Mouse (Mus musculus) urinary bladder, postnatal 14 days (tissue): ENCODE results near the gene Apobec4.
"Not testable (repeated sequence)": the region's sequence is repeated elsewhere in the genome, so short reads cannot be mapped to it uniquely, and the experiment has no call there.

Experiments used
- DNase-seq: peaks from one replicate; pipeline ENCODE4 v3.0.0; 2021; ENCODE audit warnings: low spot score

The Apobec4 gene

GRCm38 (mm10) chr1:152766804-152767748 lies 16.7 kb downstream of the Apobec4 start:
- DNase-seq: peak; percentile 28

- peak; percentile 86 for DNase-seq
Observed at GRCm38 (mm10) chr1:152767749-152768488, 17.6 kb downstream of the Apobec4 start.

DNA sequence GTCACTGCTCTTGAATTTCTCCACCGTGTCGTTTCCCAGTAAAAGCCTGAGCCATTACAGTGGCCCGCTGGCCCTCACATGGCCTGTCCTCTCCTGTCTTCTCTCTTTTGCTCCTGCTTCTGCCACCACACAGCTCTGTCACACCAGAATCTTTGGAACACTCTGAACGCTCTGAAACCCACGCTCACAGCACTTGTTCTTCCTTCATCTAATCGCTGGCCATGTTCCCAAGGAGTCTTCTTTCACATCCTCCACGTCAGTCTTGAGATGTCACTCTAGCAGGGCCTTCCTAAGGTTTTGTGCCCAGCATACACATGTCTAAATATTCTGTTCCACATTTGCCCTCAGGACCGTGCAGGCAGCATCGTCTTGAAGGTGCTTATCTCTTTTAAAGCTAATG lies 20.7 kb downstream of the Apobec4 start:
- no peak for DNase-seq

DNA sequence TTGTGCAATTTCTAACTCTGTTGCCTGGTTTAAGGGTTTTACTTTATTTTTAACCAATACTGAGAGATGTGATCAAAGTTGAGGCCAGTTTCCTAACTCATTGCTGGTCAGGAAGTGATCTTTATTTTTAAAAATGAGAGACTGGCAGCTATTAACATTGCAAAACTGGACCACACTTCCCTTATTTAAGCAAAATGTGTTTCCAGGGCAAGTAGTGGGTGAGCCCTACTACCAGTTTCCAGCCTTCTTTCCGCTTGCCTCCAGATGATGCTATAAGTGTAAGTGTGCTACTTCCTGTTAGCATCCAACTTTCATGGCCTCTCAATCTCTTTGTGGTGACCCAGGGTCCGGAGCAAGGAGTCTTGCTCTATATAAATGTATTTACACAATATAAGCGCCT lies 24.2 kb downstream of the Apobec4 start:
- DNase-seq: not testable (repeated sequence)

DNA sequence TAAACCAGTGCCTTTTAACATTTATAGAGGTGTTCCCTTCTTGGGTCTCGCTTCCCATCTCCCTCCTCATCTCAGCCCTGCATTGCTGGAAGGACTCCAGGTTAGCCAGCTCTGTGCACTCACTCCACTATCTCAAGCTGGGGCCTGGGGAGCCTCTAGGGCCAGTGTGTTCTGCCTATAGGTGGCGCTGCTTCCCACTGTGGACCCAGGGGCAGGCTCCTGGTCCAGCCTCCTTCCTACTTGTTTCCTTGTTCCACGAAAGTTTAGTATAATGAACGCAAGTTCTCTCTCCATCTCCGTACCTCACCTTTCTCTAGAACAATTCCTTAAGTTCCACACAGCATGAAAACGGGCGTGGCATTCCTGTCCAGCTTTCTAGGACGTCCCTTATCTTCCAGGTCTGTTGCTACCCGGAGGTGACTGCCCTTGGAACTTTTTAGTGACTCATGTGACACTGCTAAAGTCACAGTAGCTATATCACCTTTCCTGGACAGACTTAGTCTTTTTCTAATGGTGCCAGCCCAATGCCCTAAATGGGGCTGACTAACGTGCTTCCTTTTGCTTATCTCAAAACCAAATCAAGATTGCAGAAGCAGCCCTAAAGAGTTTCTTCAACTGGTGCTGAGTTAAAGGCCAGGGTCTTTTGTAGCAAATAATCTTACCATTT lies 28.9 kb downstream of the Apobec4 start:
- peak; percentile 75 for DNase-seq

- no peak for DNase-seq
Observed at GRCm38 (mm10) chr1:152784620-152785019, 34.3 kb downstream of the Apobec4 start.

DNA sequence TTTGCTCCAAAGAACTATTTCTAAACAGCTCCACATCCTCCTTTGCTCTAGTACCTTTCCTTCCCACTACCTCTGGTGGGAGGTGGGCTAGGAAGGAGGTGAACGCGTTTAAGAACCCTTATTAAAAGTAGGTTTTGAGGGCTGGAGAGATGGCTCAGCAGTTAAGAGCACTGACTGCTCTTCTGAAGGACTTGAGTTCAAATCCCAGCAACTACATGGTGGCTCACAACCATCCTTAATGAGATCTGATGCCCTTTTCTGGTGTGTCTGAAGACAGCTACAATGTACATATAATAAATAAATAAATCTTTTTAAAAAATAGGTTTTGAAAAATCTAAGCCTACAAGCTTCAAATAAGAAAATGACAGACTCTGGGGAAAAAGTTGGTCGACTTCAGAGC lies 35.1 kb downstream of the Apobec4 start:
- not testable (repeated sequence) for DNase-seq

- no peak for DNase-seq
Observed at GRCm38 (mm10) chr1:152786953-152787352, 36.6 kb downstream of the Apobec4 start.

DNA sequence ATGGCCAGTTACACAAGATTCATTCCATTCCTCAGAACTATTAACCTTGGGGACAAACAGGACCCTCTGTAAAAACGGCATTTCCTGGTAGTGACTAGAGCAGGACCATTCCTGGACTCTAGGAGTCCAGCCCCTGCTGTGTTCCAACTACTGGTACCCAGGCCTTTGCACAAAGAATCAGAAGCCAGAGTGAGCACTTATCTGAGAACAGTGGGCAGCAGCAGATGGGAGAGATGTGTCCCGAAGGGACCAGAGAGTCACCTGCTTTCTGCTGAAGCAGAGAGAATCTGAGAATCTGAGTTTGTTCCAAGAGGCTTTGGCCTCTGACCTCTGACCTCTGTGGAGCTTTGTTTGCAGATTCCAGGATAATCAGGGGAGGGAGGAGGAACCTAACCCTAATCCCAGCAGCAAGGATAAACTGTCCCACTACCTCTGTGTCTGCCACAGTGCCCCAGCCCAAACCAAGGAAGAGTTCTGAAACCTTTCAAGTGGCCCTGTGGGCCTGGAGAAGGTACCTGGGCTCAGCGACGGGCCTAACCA lies 37.8 kb downstream of the Apobec4 start:
- DNase-seq: no peak

DNA sequence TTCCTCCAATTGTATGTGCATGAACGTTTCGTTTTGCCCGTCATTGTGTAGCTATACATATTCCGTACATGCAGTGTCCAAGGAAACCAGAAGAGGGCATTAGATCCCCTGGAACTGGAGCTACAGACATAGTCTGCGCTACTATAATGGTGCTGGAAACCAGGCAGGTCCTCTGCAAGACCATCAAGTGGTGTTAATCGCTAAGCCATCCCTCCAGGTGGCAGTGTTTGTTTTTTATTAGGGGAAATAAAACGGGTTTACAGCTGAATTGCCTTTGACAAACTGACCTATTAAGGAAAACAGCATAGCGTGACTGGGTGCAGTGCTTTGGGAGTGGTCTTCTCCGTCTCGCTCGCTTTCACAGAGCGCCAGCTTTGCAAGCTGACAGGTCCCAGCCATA lies 39.9 kb downstream of the Apobec4 start:
- DNase-seq: peak; percentile 55

- DNase-seq: no peak
Observed at GRCm38 (mm10) chr1:152790821-152791220, 40.5 kb downstream of the Apobec4 start.

DNA sequence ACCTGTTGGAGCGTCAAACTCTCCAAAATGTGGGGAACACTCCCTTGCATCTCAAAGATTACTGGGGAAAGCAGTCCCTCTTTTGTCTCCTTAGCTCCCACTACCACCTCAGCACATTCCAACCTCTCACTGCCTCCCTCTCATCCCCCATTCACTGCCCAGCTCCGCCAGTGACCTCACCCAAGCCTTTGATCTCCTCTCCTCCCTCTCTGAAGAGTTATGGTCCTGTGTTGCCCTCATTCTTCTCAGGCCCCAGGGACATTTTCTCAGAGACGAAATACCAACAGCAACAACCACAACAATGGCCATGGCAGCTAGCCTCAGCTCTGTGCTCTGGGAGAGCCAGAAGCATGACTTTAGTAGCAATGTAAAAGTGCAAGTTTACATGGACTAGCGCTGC lies 40.9 kb downstream of the Apobec4 start:
- DNase-seq: no peak

DNA sequence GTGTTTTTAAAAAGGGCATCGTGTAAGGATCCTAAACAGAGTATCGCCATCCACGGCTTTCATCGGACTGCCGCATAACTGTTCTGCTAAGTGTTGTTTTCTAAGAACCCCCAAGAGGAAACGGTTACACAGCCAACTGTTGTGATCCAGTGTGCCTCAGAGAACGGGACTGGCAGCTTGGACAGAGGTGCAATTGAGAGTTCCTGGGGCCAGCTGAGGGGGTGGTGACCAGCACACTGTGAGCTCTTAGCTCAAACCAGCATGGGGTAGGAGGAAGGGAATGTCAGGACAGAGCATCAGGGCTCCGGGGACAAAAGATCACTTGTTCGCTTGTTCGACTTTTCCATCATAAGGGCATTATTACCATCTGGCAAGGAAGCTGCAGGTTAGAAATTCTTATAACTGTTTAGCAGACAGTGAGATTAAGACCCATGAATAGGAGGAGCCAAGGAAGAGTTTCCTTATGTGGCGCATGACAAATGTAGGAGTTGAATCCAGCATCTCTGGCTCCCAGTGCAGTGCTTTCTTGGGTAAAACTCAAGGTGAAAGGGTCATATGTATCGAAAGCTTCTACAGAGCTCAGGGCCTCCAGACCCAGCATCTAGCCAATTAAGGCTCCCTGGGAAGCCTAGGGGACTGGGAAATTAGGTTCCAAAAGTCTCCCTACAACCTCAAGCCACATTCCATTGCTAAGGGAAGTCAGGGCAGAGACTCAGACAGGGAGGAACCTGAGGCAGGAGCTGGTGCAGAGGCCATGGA lies 42.6 kb downstream of the Apobec4 start:
- DNase-seq: no peak

DNA sequence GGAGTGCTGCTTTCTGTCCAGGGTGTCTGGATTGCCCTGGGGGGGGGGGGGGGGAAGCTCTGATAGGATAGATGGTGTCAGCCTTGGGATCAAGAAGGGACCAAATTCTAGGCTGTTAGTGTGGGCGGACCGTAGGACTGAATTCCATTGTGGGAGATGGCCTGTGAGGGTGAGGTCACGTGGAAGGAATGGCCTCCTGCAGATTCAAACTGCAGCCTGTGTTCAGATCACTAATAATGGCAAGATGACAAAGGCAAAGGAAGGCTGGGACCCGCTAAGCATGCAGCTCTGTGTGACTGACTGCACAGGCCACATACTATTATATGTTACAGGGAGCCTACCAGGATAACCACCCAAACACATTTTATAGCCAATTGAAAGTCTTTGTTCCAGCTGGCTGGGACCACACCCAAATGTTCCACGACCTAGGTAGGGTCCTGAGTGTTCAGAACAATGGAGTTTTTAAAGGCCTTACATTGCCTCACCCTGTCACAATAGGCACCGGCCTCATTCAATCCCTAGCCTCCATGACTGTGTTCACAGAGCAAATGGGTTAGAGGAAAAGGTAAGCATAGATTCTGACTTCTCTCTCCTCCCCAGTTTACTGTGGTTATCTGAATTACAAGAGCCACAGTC lies 43.3 kb downstream of the Apobec4 start:
- DNase-seq: no peak

GRCm38 (mm10) chr1:152795688-152796255 lies 45.4 kb downstream of the Apobec4 start:
- no peak for DNase-seq

DNA sequence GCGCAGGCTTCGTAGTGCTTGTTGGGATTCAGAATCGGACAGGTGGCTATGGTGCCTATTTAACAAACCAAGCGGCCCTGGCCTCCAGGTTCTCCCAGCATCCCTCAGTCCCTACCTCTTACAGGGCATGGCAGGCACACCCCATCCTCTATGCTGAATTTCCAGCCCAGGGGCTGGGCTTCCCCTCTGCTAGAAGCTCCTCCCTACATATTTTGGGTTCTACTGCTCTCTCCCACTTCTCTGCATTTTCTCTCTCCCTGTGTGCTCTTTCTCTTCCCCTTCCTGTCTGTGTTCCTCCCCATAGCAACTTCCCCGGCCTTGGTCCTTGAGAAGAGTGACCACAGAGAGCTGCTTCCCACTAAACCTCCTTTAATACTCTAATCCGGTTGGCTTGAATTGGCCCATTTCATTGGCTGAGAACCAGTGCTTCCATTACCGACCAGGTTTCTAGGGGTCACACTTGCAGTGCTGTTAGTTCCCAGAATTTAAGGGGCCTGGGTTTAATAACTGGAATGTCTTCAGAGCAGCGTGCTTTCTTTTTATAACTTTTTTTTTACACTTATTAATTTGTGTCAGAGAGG lies 46.4 kb downstream of the Apobec4 start:
- DNase-seq: no peak

DNA sequence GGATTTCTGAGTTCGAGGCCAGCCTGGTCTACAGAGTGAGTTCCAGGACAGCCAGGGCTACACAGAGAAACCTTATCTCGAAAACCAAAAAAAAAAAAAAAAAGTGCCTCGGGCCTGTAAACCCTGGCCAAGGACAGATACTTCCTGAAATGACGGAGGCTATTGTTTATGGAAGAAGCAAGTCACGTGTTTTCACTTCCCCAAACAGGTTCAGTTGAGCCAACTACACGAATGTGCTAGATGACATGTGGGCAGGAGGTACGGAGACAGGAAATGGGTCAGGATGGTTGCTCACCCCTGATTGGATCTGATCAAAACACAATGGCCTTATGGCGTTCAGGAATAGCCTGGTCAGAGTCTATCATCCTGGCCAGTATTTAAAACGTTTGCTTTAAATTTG lies 47.8 kb downstream of the Apobec4 start:
- no peak for DNase-seq

DNA sequence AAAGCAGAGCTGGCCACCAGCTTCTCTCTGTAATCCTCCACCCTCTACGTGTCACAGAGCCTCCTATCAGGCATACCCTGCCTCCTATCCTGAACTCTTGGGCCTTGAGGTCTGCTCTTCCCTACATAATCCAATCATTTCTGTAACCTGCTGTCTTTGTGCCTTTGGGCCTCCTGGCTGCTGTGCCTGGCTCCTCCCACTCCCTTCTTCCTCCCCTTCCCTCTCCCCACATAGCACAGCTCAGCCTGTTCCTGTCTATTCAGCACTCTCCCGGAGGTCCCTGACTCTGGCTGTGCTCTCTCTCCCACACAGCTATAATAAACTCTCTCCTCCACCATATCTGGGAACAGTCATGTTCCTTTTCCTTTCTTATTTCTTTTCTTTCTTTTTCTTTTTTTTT lies 49.5 kb downstream of the Apobec4 start, which contains the start of gene Ncf2:
Ncf2 (plus strand) TSS at position 298 of the 400 bp plus-strand sequence.
- DNase-seq: no peak

DNA sequence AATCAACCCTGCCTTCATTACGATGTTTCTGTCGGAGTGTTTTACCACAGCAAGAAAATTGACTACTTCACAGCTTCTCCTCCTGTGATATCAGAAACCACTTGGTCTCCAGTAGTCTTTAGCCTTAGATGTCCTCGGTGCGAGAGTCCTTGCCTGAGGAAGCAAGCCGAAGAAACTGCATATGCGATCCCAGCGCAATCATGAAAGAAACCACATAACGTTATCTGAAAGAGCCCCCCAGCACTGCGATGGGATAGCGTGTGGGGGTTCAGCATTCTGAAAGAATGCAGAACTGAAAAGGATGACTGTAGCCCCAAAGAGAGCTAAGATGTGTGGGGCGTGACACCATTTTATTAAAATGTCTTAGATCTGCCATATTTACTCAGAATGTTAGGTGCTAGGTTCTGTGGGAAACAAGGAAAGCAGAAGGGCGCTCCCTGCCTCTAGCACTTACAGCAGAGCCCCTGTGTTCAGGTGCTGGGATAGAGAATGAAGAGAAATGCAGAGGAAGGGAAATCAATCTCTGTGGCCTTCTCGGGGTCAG lies 50.4 kb downstream of the Apobec4 start:
- DNase-seq: no peak

DNA sequence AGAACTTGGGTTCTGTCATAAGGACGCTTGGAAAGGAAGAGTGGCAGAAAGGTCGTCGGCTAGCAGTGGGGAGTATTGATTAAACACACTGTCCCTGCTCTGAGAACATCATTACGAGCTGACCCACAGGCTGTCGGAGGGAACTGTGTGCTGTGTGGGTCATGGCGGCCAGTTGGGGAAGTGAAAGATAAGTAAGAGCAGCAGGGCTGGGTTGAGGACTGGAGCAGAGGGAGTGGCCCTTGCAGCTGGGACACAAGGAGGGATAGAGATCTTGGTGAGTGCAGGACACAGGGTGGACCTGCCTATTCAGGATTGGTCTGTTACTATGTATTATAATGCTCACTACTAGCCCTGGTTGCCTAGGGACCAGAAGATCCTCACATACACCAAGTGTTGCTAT lies 54.6 kb downstream of the Apobec4 start:
- no peak for DNase-seq
